Mouse (Mus musculus): Measurements from ENCODE around the gene Foxp1.

GRCm38 (mm10) chr6:99167001-99167400 lies 355.5 kb downstream of the Foxp1 start:
- TF ChIP-seq CTCF (IDR thresholded peaks at IDR 0.05; ENCODE audit: low read depth, low read length) (no peak), POLR2A (IDR thresholded peaks at IDR 0.05; ENCODE audit: borderline replicate concordance, low read depth, low read length) (no peak)
